Mouse (Mus musculus) Patski (cell line): ENCODE results near the gene Ptpa. TPM values are rescaled to one million over a fixed set of nuclear protein-coding genes. Genes with fewer than 3 reads are reported as not detected.
"Not testable (repeated sequence)": the region's sequence is repeated elsewhere in the genome, so short reads cannot be mapped to it uniquely, and the experiment has no call there.

Experiments used
- ATAC-seq: fragments of 100-300 bp; one replicate; pipeline ENCODE4 v1.8.0; 2021
- CTCF ChIA-PET: fragments of 350-600 bp; sonication (Branson Sonifier 250); formaldehyde crosslinking; loops from one replicate; lab custom pipeline; 2022; ENCODE audit warnings: inconsistent platforms; lab: Charles Lee
- POLR2A ChIA-PET: fragments of 350-600 bp; sonication (Branson Sonifier 250); formaldehyde crosslinking; loops from one replicate; lab custom pipeline; 2022; ENCODE audit warnings: antibody characterized with exemption, inconsistent platforms; lab: Charles Lee
- DNase-seq: peaks from one replicate; pipeline ENCODE4 v3.0.0-alpha.2; 2011; ENCODE audit warnings: low read depth, low spot score
- H3K27me3 ChIP-seq: fragments of 371-371 bp; one replicate; pipeline ENCODE4 v1.5.1; 2021
- CTCF ChIP-seq: fragments of 100-300 bp; IDR thresholded peaks from one replicate; pipeline ENCODE4 v1.5.1; 2021
- in situ Hi-C: fragments of 300-500 bp; cut with MboI; formaldehyde crosslinking; loops from 3 replicates; pipeline ENCODE4 v1.11.1; 2018; ENCODE audit warnings: low pct_unique_long_range_greater_than_20kb, mixed read lengths
- polyA plus RNA-seq: library from polyadenylated mRNA; unstranded; gene quantifications from one replicate; pipeline ENCODE4 v1.2.3, GENCODE M21; 2021

Ptpa gene
- polyA plus RNA-seq, 1 experiment from 2014 or later: 165 TPM

GRCm38 (mm10) chr2:30415157-30415935, 493 bp upstream of the Ptpa start, which contains the start of gene Crat:
Gene Crat (minus strand): TSS chr2:30415813.
- no peak for TF ChIP-seq CTCF
- in situ Hi-C loops: no loop called here
- CTCF ChIA-PET: no interaction called here
- POLR2A ChIA-PET: interaction anchor here (0.8 to 1.6 kb wide), 6 partner anchors 11 to 411 kb away, joined by 3 to 4 read pairs (median 3); partner anchors contain the start of gene Dolpp1
- no peaks in the 10 kb centered on the region for H3K27me3 ChIP-seq
- peak; percentile 79 for ATAC-seq
- no peak for DNase-seq

DNA sequence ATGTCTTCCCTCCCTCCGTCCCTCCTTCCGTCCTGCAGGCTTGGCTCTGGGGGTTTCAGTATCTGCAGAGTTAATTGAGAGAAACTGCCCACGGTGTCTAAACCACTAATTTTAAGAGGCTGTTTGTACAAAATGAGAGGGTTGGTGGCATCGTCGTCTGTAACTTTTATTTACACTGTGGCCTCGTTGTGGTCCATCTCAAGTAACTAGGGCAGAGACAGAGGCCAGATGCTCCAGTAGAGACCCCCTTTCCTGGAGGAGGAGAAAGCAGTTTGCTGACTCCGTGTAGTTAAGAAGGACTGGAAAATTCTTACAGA, 768 bp downstream of the Ptpa start:
- CTCF ChIA-PET: interaction anchor here (0.6 kb wide), 1 partner anchor 370 kb away, joined by 3 read pairs; no protein-coding TSS in a partner anchor
- no peaks in the 10 kb centered on the region for H3K27me3 ChIP-seq
- ATAC-seq: no peak
- no peak for DNase-seq
- in situ Hi-C loops: no loop called here
- TF ChIP-seq CTCF: no peak
- POLR2A ChIA-PET: interaction anchor here (1.1 to 1.3 kb wide), 2 partner anchors 19 to 410 kb away, joined by 3 read pairs; no protein-coding TSS in a partner anchor

GRCm38 (mm10) chr2:30417154-30417553, 1.3 kb downstream of the Ptpa start:
- DNase-seq, H3K27me3 ChIP-seq, in situ Hi-C loops, ATAC-seq, POLR2A ChIA-PET: not testable (repeated sequence)
- CTCF ChIA-PET: interaction anchor here (0.6 kb wide), 1 partner anchor 369 kb away, joined by 3 read pairs; no protein-coding TSS in a partner anchor

- TF ChIP-seq CTCF: no peak
- DNase-seq (no peak), ATAC-seq (no peak)
- CTCF ChIA-PET: no interaction called here
- POLR2A ChIA-PET: no interaction called here
- in situ Hi-C loops: no loop called here
- H3K27me3 ChIP-seq: no peaks in the 10 kb centered on the region
These were observed 1.8 kb downstream of the Ptpa start for GRCm38 (mm10) chr2:30417595-30418165.

GRCm38 (mm10) chr2:30418259-30418658, 2.4 kb downstream of the Ptpa start:
- POLR2A ChIA-PET: no interaction called here
- H3K27me3 ChIP-seq: no peaks in the 10 kb centered on the region
- ATAC-seq (no peak), DNase-seq (no peak)
- no peak for TF ChIP-seq CTCF
- CTCF ChIA-PET: no interaction called here
- in situ Hi-C loops: no loop called here

GRCm38 (mm10) chr2:30419112-30419511, 3.3 kb downstream of the Ptpa start:
- ChIA-PET CTCF (no interaction called here), POLR2A (no interaction called here)
- ATAC-seq (no peak), DNase-seq (no peak)
- in situ Hi-C loops: no loop called here
- H3K27me3 ChIP-seq: no peaks in the 10 kb centered on the region
- no peak for TF ChIP-seq CTCF

DNA sequence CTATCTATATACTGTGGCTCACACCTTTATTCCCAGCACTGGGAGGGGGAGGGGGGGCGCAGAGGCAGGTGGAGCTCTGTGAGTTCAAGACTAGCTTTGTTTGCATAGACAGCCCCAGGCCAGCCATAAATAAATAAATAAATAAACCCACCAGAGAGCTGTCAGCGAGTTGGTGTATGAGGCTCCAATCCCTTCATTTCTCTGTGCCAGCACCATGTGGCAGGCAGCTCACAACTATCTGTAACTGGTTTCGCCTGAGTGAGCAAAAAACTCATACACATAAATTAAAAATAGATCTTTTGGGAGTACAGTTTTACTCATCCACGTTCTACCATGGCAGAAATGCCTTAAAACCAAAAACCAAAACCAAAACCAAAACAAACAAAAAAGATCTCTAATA, 5.6 kb downstream of the Ptpa start:
- no peak for TF ChIP-seq CTCF

DNA sequence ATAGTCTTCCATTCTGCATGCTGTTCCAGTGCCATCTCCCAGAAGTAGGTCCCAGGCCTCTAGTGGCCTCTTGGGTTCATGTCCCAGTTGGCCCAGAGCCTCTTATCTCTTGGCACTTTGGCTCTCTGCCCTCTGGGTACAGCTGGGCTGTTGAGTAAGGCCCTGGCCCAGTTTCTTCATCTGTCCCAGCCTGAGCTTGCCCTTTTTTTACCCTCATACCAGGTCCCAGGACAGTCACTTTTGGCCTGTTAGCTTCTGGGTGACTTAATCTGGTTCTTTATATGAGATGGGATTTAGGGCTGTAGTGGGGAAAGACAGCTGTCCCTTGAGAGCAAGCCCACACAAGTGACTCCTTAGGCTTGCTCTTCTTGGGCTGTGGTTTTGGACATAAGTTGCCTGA, 13.3 kb downstream of the Ptpa start:
- no peak for ATAC-seq
- DNase-seq: no peak
- H3K27me3 ChIP-seq: no peaks in the 10 kb centered on the region
- ChIA-PET POLR2A (no interaction called here), CTCF (interaction anchor here (1.0 to 1.5 kb wide), 2 partner anchors 28 to 365 kb away, joined by 3 to 4 read pairs; no protein-coding TSS in a partner anchor)
- in situ Hi-C loops: no loop called here
- TF ChIP-seq CTCF: no peak

More for the DNA sequence above, 5.6 kb downstream of the Ptpa start:
- no peak for ATAC-seq
- in situ Hi-C loops: no loop called here
- POLR2A ChIA-PET: interaction anchor here (1.0 to 1.7 kb wide), 2 partner anchors 12 to 26 kb away, joined by 3 read pairs; no protein-coding TSS in a partner anchor
- no peaks in the 10 kb centered on the region for H3K27me3 ChIP-seq
- DNase-seq: no peak
- CTCF ChIA-PET: interaction anchor here (1.1 kb wide), 1 partner anchor 16 kb away, joined by 3 read pairs; no protein-coding TSS in a partner anchor

DNA sequence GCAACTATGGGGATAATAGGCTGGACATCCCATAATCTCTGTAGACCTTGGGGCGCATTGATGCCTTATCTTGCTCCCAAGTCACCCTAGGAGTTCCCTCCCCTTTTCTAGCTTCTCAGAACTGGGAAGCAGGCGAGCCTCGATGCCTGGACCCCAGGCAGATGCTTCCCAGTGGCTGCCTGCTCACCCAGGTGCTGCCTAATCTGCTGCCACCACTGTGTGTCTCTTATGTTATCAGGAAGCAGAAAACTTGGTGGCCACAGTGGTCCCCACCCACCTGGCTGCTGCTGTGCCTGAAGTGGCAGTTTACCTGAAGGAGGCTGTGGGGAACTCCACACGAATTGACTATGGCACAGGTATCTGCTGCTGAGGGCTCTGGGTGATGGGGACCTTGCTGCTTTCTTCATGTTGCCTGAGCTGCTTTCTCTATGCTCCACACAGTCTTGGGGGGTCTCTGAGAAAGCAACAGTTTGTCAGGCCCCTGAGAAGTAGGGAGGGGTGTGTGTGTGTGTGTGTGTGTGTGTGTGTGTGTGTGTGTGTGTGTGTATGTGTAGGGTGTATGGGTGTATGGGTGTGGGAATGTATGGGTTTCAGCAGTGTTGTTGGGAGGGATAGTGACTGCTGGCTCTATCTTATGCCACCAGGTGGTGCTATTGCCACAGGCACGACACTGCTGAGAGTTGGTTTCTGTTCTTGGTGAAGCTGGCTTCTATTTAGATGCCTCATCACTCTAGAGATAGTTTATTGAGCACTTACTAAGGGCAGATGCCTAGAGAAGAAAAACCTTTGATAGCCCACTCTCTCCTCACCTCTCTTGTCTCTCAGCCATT, 19.7 kb downstream of the Ptpa start:
- ATAC-seq: peak; percentile 48
- DNase-seq: no peak
- TF ChIP-seq CTCF: no peak
- CTCF ChIA-PET: interaction anchor here (0.7 to 8.3 kb wide), 13 partner anchors 8 to 392 kb away, joined by 3 to 131 read pairs (median 4); no protein-coding TSS in a partner anchor
- POLR2A ChIA-PET: interaction anchor here (1.1 to 1.9 kb wide), 5 partner anchors 10 to 324 kb away, joined by 3 to 7 read pairs (median 4); no protein-coding TSS in a partner anchor
- H3K27me3 ChIP-seq: no peaks in the 10 kb centered on the region
- in situ Hi-C loops: loop anchor here (5.0 kb wide), 4 partner anchors 37 to 497 kb away; partner anchors contain the start of gene Ier5l

GRCm38 (mm10) chr2:30436156-30436545, 20.3 kb downstream of the Ptpa start:
- ChIA-PET CTCF (interaction anchor here (0.7 to 8.3 kb wide), 13 partner anchors 9 to 391 kb away, joined by 3 to 131 read pairs (median 4); no protein-coding TSS in a partner anchor), POLR2A (interaction anchor here (0.8 to 1.9 kb wide), 7 partner anchors 9 to 323 kb away, joined by 3 to 7 read pairs (median 4); no protein-coding TSS in a partner anchor)
- H3K27me3 ChIP-seq: no peaks in the 10 kb centered on the region
- no peak for TF ChIP-seq CTCF
- ATAC-seq (no peak), DNase-seq (no peak)
- in situ Hi-C loops: loop anchor here (5.0 kb wide), 4 partner anchors 36 to 496 kb away; partner anchors contain the start of gene Ier5l
